9 mouse cellular contexts compared by ENCODE assay signal in genomic region chr6:31218880-31219279, GRCm38 (mm10).
A peak's percentile ranks its signal among the peaks of the same experiment; 100 is the strongest.
DNase-seq lines count a peak whose midpoint lies in the region; ATAC-seq lines count a peak whose summit lies in the region.
"Had no signal": no experiment of that assay in that cellular context is flagged by ENCODE, and none has a peak within 500 bp of the region (broad histone marks: within the 10 kb centered on the region; RNA-seq: fewer than 3 reads in every experiment).

No protein-coding gene starts in this region.

- H3K36me3 ChIP-seq in heart, embryonic 12.5 days: no peaks in the 10 kb centered on the region
- H3K36me3 ChIP-seq in hindbrain, embryonic 15.5 days: no peaks in the 10 kb centered on the region
- H3K36me3 ChIP-seq in midbrain, embryonic 16.5 days (ENCODE audit: control insufficient read depth, insufficient read depth, low read length): no peaks in the 10 kb centered on the region
- H3K36me3 ChIP-seq: G1E had no signal

- peaks cover 59% of the 10 kb centered on the region for H3K27me3 ChIP-seq in heart, embryonic 12.5 days (replicated peaks)
- H3K27me3 ChIP-seq in hindbrain, embryonic 15.5 days: peaks cover 26% of the 10 kb centered on the region
- H3K27me3 ChIP-seq in midbrain, embryonic 16.5 days (ENCODE audit: control insufficient read depth, insufficient read depth, low read depth, low read length): peaks cover 11% of the 10 kb centered on the region

- peaks cover 10% of the 10 kb centered on the region for H3K4me1 ChIP-seq in heart, embryonic 12.5 days (replicated peaks)
- H3K4me1 ChIP-seq in hindbrain, embryonic 15.5 days (replicated peaks): peaks cover 44% of the 10 kb centered on the region
- peaks cover 30% of the 10 kb centered on the region for H3K4me1 ChIP-seq in midbrain, embryonic 16.5 days (ENCODE audit: control insufficient read depth, insufficient read depth, low read length)

- H3K4me3 ChIP-seq in heart, embryonic 12.5 days: peak overlapping the region; percentile 70
- H3K4me3 ChIP-seq in hindbrain, embryonic 15.5 days: peak overlapping the region; percentile 93
- H3K4me3 ChIP-seq in midbrain, embryonic 16.5 days (ENCODE audit: low read depth, low read length): peak overlapping the region; percentile 63

- H3K4me2 ChIP-seq in heart, embryonic 12.5 days: peak overlapping the region; percentile 98
- peak overlapping the region; percentile 100 for H3K4me2 ChIP-seq in hindbrain, embryonic 15.5 days
- H3K4me2 ChIP-seq in midbrain, embryonic 16.5 days (ENCODE audit: low read length): peak overlapping the region; percentile 92

- 35% methylated on average over 8 of the region's 8 CpGs for WGBS in heart, embryonic 12.5 days
- WGBS in hindbrain, embryonic 15.5 days: 34% methylated on average over 8 of the region's 8 CpGs
- WGBS in midbrain, embryonic 16.5 days: 29% methylated on average over 8 of the region's 8 CpGs

- ATAC-seq in heart, embryonic 12.5 days (ENCODE audit: insufficient number of reproducible peaks, low FRiP score): no peak
- peak; percentile 15 for ATAC-seq in activated CD4-positive, CD25-positive, alpha-beta regulatory T cell, adult 4 months
- ATAC-seq in hindbrain, embryonic 15.5 days (ENCODE audit: low FRiP score, low read depth): no peak
- ATAC-seq in midbrain, embryonic 16.5 days: no peak
- ATAC-seq in erythroblast, adult 5-6 weeks (replicated peaks; ENCODE audit: low FRiP score, poor library complexity, severe bottlenecking): no peak

- 0 out of 2 replicates have a peak overlapping the region, but pooled peaks have one; percentile 58 for H3K9ac ChIP-seq in heart, embryonic 12.5 days
- no peak overlapping the region for H3K9ac ChIP-seq in hindbrain, embryonic 15.5 days
- H3K9ac ChIP-seq in midbrain, embryonic 16.5 days (ENCODE audit: low read depth, low read length): 0 out of 2 replicates have a peak overlapping the region, but pooled peaks have one; percentile 49

- no peak for DNase-seq in heart, adult 9 months (ENCODE audit: low spot score in 2 of 2)
- DNase-seq in right cerebral cortex, postnatal 36 days (ENCODE audit: low spot score in 2 of 2): no peak
- no peak for DNase-seq in retina, postnatal 1 day

- no peaks in the 10 kb centered on the region for H3K9me3 ChIP-seq in heart, embryonic 12.5 days (replicated peaks)
- H3K9me3 ChIP-seq in hindbrain, embryonic 15.5 days: no peaks in the 10 kb centered on the region
- no peaks in the 10 kb centered on the region for H3K9me3 ChIP-seq in midbrain, embryonic 16.5 days (replicated peaks; ENCODE audit: control insufficient read depth, low read length, poor library complexity, severe bottlenecking)

- no peak overlapping the region for H3K27ac ChIP-seq in heart, embryonic 12.5 days (ENCODE audit: poor library complexity, severe bottlenecking)
- H3K27ac ChIP-seq in hindbrain, embryonic 15.5 days (replicated peaks): no peak overlapping the region
- H3K27ac ChIP-seq in midbrain, embryonic 16.5 days (ENCODE audit: low read length): no peak overlapping the region
